Mouse (Mus musculus): ENCODE data around the gene Manf. TPM values are rescaled to one million over a fixed set of nuclear protein-coding genes. Genes with fewer than 3 reads are reported as not detected.

Manf gene
- total RNA-seq (2023): 105 TPM

DNA sequence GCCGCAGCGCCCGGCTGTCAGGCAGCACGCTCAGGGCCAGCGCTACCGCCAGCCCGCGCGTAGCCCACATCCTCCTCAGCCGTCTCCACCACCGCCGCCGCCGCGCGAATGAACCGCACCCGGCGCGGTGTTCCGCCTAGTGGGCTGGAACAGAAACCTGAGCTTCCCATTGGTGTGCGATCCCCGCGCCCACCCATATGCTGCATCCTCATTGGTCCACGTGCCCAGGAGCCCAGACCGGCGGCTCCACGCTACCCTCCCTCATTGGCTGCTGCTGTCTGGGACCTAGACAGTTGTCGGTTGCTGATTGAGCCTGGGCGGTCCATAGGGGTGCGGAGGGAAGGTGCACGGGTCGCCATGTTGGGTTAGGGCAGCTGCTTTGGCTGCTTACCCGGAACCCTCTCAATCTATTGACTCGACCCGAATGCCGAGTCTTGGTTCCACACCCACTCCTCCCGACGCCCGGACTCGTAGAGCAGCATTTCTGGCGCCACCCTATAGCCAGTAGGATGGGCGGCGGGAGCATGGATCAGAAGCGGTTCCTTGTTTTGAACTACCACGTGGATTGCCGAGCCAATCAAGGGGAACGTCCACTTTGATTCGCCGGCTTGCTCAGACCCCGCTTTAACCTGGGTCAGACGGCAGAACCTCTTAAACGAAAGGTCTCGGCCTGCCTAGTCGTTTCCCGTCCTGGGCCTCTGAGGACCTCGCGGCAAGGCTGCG, at the start of gene Manf:
Gene Manf, minus strand, starts transcription at position 151 of the 723 bp plus-strand sequence.

DNA sequence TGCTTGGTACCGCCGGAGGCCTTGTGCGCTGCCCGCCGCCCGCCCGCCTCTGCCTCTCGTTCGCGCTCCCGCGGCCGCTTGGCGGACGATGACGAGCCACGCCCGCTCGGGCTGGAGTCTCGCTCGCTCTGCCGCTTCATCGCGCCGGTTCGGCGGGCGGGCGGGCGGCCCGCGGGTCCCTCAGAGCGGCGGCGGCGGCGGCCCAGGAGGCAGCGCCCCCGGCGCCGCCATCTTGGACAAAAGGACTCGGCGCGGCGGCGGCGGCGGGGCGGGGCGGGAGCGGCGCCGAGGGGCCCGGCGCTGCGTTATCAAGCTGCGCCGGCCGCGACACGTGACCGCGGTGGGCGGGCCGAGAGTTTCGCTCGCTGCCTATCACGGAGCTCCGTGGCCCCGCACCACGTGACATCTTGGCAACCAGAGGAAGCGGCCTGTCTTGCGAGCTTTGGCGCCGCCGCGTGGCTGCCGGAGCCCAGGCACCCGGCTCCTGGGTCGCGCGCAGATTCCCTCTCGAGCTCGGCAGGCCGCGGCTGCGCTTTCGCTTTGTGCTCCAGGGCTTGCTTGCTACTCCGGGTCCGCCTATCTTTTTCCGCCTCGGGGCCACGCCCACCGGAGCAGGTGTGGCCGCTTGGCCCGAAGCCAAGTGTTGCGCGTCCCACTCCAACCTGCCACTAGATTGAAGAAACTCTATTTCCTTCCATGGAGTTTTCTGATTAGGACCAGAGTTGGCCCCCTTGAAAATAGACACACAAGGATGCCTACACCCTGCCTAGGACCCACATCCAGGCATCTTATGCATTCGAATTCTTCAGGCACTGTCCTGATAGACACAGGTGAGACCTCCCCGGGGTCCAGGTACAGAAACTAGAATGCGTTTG, 4.7 kb downstream of the Manf start, which contains the start of gene Rbm15b:
Gene Rbm15b, minus strand, starts transcription at position 601 of the 875 bp plus-strand sequence.

DNA sequence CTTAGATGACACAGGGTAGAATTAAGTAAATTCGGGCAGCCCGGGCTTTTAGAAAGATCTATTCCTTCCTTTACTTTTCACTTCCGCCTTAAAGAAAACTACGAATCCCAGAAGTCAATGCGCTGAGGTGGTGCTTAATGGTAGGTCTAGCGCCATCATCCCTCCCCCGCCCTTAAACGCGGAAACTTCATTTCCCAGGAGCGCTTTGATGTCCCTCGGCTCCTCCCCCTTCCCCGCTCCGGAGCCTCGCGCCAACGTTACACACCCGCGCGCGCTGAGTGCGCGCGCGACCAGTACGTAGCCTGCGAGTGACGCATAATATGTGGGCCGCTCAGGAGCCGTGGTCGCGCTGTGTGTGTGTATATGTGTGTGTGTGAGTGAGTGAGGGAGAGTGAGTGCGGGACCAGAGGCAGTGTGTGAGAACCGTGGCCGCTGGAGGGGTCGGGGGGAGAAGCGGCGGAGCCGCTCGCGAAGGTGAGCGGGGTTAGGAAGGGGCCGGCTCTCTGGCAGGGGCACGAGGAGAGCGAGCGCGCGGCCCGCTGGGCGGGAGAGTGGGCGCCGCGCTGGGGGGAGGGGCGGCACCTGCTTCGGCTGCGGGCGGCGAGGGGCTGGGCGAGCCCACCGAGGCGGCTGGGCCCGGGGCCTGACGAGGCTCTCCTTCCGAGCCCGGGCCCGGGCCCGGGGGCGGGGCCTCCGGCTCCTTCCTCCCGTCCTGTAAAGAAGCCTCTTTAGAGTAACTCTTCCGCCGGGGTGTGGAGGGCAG, 70.0 kb downstream of the Manf start, which contains the start of gene Dcaf1:
Gene Dcaf1, plus strand, starts transcription at position 257 of the 763 bp plus-strand sequence.

DNA sequence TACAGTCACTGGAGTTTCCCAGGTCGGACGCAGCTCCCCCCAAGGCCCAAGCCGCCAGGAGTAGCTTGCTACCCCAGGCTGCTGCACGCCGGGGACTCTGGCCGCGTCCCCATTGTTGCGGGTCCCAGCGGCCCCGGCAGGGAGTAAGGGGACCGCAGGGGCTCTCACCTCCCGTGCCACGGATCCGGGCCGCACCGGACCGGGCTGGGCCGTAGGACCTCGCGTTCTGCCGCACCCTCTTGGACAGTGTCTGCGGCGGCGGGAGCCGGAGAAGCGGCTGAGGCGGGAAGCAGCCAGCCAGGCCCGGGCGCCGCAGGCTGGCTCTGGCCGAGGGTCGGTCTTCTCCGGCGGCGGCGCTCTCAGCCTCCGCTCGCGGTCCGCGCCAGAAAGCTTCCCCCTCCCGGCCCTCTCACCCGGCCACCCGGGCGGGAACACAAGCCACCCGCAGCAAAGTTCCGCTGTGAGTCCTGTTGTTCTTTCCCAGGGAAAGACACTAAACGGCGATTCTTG, 102.9 kb downstream of the Manf start, which contains the start of gene Rad54l2:
Gene Rad54l2, minus strand, starts transcription at position 383 of the 510 bp plus-strand sequence.

Other genes starting within 250 kb of the Manf start
- not detected for gene Grm2, start 235.9 kb downstream of the Manf start, total RNA-seq (2023)
- 59.8 TPM for gene Tex264, start 206.1 kb downstream of the Manf start, total RNA-seq (2023)
- 36.6 TPM for gene Rad54l2, start 102.8 kb downstream of the Manf start, total RNA-seq (2023)
- 54.0 TPM for gene Dcaf1, start 70.1 kb downstream of the Manf start, total RNA-seq (2023)
- gene Rbm15b, start 4.6 kb downstream of the Manf start, total RNA-seq (2023): 31.0 TPM